Mouse (Mus musculus): ENCODE results near the gene Acss2. TPM values are rescaled to one million over a fixed set of nuclear protein-coding genes. Genes with fewer than 3 reads are reported as not detected.
"Not testable (repeated sequence)": the region's sequence is repeated elsewhere in the genome, so short reads cannot be mapped to it uniquely, and the experiment has no call there.

Gene Acss2
- total and polyA plus RNA-seq, 2 experiments from 2014 or later = 23.7 to 40.0 TPM

GRCm38 (mm10) chr2:155515941-155516340 is 1.8 kb upstream of the Acss2 start:
- Histone ChIP-seq H3K4me1 (ENCODE audit: insufficient read depth, low read length) (peaks cover 9% of the 10 kb centered on the region; the same call in 1 of the 2 replicates), H3K9me3 (ENCODE audit: low read length) (no peaks in the 10 kb centered on the region), H3K36me3 (ENCODE audit: insufficient read depth, low read length) (no peaks in the 10 kb centered on the region), H3K9ac (replicated peaks; ENCODE audit: low read length) (no peak overlapping the region), H3K27me3 (ENCODE audit: insufficient read depth, low read length) (no peaks in the 10 kb centered on the region), H3K27ac (no peak overlapping the region), H3K4me3 (ENCODE audit: low read length) (no peak overlapping the region), H3K4me2 (ENCODE audit: low read depth, low read length) (no peak overlapping the region)
- ATAC-seq (no peak), DNase-seq (ENCODE audit: low spot score) (peak; percentile 82)
- WGBS = 9% methylated on average over 1 of the region's 1 CpGs
- TF ChIP-seq CTCF (IDR thresholded peaks at IDR 0.05; ENCODE audit: low read depth) = peak; percentile 98

- WGBS = 25% methylated on average over 18 of the region's 18 CpGs
- DNase-seq (ENCODE audit: low spot score) (no peak), ATAC-seq (no peak)
- H3K4me3 ChIP-seq (ENCODE audit: low read length) = peak overlapping the region; percentile 75
- peak overlapping the region; percentile 91 for H3K4me2 ChIP-seq (ENCODE audit: low read depth, low read length)
- H3K36me3 ChIP-seq (ENCODE audit: insufficient read depth, low read length) = no peaks in the 10 kb centered on the region
- peak overlapping the region; percentile 68 for H3K9ac ChIP-seq (replicated peaks; ENCODE audit: low read length)
- peaks cover 3% of the 10 kb centered on the region; the same call in 1 of the 2 replicates for H3K4me1 ChIP-seq (ENCODE audit: insufficient read depth, low read length)
- peak overlapping the region; percentile 81 for H3K27ac ChIP-seq
- TF ChIP-seq CTCF (IDR thresholded peaks at IDR 0.05; ENCODE audit: low read depth) = no peak
- H3K9me3 ChIP-seq (ENCODE audit: low read length) = no peaks in the 10 kb centered on the region
- no peaks in the 10 kb centered on the region for H3K27me3 ChIP-seq (ENCODE audit: insufficient read depth, low read length)
Observed at GRCm38 (mm10) chr2:155518531-155519270, 953 bp downstream of the Acss2 start.

GRCm38 (mm10) chr2:155523706-155524105 is 6.0 kb downstream of the Acss2 start:
- DNase-seq (ENCODE audit: low spot score) (no peak), ATAC-seq (no peak)
- Histone ChIP-seq H3K4me1 (ENCODE audit: insufficient read depth, low read length) (no peaks in the 10 kb centered on the region), H3K9me3 (ENCODE audit: low read length) (no peaks in the 10 kb centered on the region), H3K27me3 (ENCODE audit: insufficient read depth, low read length) (no peaks in the 10 kb centered on the region), H3K9ac (replicated peaks; ENCODE audit: low read length) (no peak overlapping the region), H3K4me3 (ENCODE audit: low read length) (no peak overlapping the region), H3K4me2 (ENCODE audit: low read depth, low read length) (no peak overlapping the region), H3K27ac (no peak overlapping the region), H3K36me3 (ENCODE audit: insufficient read depth, low read length) (no peaks in the 10 kb centered on the region)
- WGBS = 67% methylated on average over 5 of the region's 5 CpGs
- no peak for TF ChIP-seq CTCF (IDR thresholded peaks at IDR 0.05; ENCODE audit: low read depth)

- H3K9ac ChIP-seq (replicated peaks; ENCODE audit: low read length) = no peak overlapping the region
- 67% methylated on average over 1 of the region's 1 CpGs for WGBS
- no peak overlapping the region for H3K4me2 ChIP-seq (ENCODE audit: low read depth, low read length)
- no peaks in the 10 kb centered on the region for H3K9me3 ChIP-seq (ENCODE audit: low read length)
- no peak for DNase-seq (ENCODE audit: low spot score)
- H3K27ac ChIP-seq = no peak overlapping the region
- H3K36me3 ChIP-seq (ENCODE audit: insufficient read depth, low read length) = no peaks in the 10 kb centered on the region
- no peaks in the 10 kb centered on the region for H3K4me1 ChIP-seq (ENCODE audit: insufficient read depth, low read length)
- H3K27me3 ChIP-seq (ENCODE audit: insufficient read depth, low read length) = no peaks in the 10 kb centered on the region
- TF ChIP-seq CTCF (IDR thresholded peaks at IDR 0.05; ENCODE audit: low read depth) = no peak
- H3K4me3 ChIP-seq (ENCODE audit: low read length) = no peak overlapping the region
- ATAC-seq = no peak
Observed at GRCm38 (mm10) chr2:155524378-155524777, 6.6 kb downstream of the Acss2 start.

GRCm38 (mm10) chr2:155527367-155527766 is 9.6 kb downstream of the Acss2 start:
- 85% methylated on average over 5 of the region's 5 CpGs for WGBS
- Histone ChIP-seq H3K27me3 (ENCODE audit: insufficient read depth, low read length) (no peaks in the 10 kb centered on the region), H3K9me3 (ENCODE audit: low read length) (no peaks in the 10 kb centered on the region), H3K27ac (no peak overlapping the region), H3K9ac (replicated peaks; ENCODE audit: low read length) (no peak overlapping the region), H3K4me2 (ENCODE audit: low read depth, low read length) (no peak overlapping the region), H3K4me3 (ENCODE audit: low read length) (no peak overlapping the region), H3K4me1 (ENCODE audit: insufficient read depth, low read length) (no peaks in the 10 kb centered on the region), H3K36me3 (ENCODE audit: insufficient read depth, low read length) (no peaks in the 10 kb centered on the region)
- TF ChIP-seq CTCF (IDR thresholded peaks at IDR 0.05; ENCODE audit: low read depth) = no peak
- no peak for DNase-seq (ENCODE audit: low spot score)
- ATAC-seq = no peak

GRCm38 (mm10) chr2:155536292-155536691 is 18.5 kb downstream of the Acss2 start:
- Histone ChIP-seq H3K4me2 (ENCODE audit: low read depth, low read length) (no peak overlapping the region), H3K4me1 (ENCODE audit: insufficient read depth, low read length) (no peaks in the 10 kb centered on the region), H3K27ac (no peak overlapping the region), H3K9me3 (ENCODE audit: low read length) (no peaks in the 10 kb centered on the region), H3K36me3 (ENCODE audit: insufficient read depth, low read length) (no peaks in the 10 kb centered on the region), H3K27me3 (ENCODE audit: insufficient read depth, low read length) (no peaks in the 10 kb centered on the region), H3K4me3 (ENCODE audit: low read length) (no peak overlapping the region), H3K9ac (replicated peaks; ENCODE audit: low read length) (no peak overlapping the region)
- DNase-seq (ENCODE audit: low spot score) (no peak), ATAC-seq (no peak)
- no peak for TF ChIP-seq CTCF (IDR thresholded peaks at IDR 0.05; ENCODE audit: low read depth)

GRCm38 (mm10) chr2:155537761-155538462 is 20.2 kb downstream of the Acss2 start:
- no peak overlapping the region for H3K4me3 ChIP-seq (ENCODE audit: low read length)
- H3K27ac ChIP-seq = no peak overlapping the region
- no peaks in the 10 kb centered on the region for H3K9me3 ChIP-seq (ENCODE audit: low read length)
- H3K4me1 ChIP-seq (ENCODE audit: insufficient read depth, low read length) = no peaks in the 10 kb centered on the region
- no peak overlapping the region for H3K9ac ChIP-seq (replicated peaks; ENCODE audit: low read length)
- TF ChIP-seq CTCF (IDR thresholded peaks at IDR 0.05; ENCODE audit: low read depth) = no peak
- H3K27me3 ChIP-seq (ENCODE audit: insufficient read depth, low read length) = no peaks in the 10 kb centered on the region
- 78% methylated on average over 5 of the region's 5 CpGs for WGBS
- H3K36me3 ChIP-seq (ENCODE audit: insufficient read depth, low read length) = no peaks in the 10 kb centered on the region
- DNase-seq (ENCODE audit: low spot score) (no peak), ATAC-seq (no peak)
- H3K4me2 ChIP-seq (ENCODE audit: low read depth, low read length) = no peak overlapping the region

GRCm38 (mm10) chr2:155538463-155539057 is 20.8 kb downstream of the Acss2 start:
- H3K27ac ChIP-seq; H3K27me3 ChIP-seq (ENCODE audit: insufficient read depth, low read length); ATAC-seq; H3K9me3 ChIP-seq (ENCODE audit: low read length); H3K9ac ChIP-seq (replicated peaks; ENCODE audit: low read length); H3K4me3 ChIP-seq (ENCODE audit: low read length); H3K36me3 ChIP-seq (ENCODE audit: insufficient read depth, low read length); DNase-seq (ENCODE audit: low spot score); H3K4me2 ChIP-seq (ENCODE audit: low read depth, low read length); H3K4me1 ChIP-seq (ENCODE audit: insufficient read depth, low read length): not testable (repeated sequence)
- WGBS = 83% methylated on average over 11 of the region's 19 CpGs

Data from hindbrain, postnatal 0 days (tissue).